Mouse (Mus musculus): ENCODE measurements at regions not wholly inside any gene's neighbourhood (a gene's known extent, or its start where the extent isn't known, plus 50 kb on each side); places are given as distances from the start of the nearest gene placed in this dataset.

- Histone ChIP-seq H3K36me3 (no peaks in the 10 kb centered on the region), H3K4me2 (no peak overlapping the region)
- no peak for ATAC-seq (ENCODE audit: low FRiP score, low read depth)
These were observed 156.6 kb upstream of the Tex13c2 start for GRCm38 (mm10) chrX:42332906-42333305.

DNA sequence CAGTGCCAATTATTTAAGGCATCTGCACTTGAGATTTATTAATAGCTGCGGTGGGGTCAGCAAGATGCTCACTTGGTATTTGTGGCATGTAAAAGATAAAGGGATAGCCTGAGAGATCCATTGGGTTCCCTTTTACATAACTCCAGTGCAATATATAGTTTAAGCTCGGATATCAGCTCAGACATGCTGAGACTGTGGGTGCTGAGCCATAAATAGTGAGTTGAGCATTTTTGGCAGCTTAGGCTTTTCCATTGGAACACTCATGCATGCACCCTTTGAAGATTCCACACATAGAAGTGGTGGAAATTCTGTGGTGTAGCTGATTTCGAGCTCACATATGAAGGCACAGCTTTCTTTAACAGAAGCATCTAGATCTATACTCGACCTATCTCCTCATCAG, 155.9 kb upstream of the Tex13c2 start:
- no peaks in the 10 kb centered on the region for H3K9me3 ChIP-seq
- H3K4me2 ChIP-seq = no peak overlapping the region
- no peak for ATAC-seq (ENCODE audit: low FRiP score, low read depth)
- WGBS = 66% methylated on average over 4 of the region's 4 CpGs
- no peaks in the 10 kb centered on the region for H3K36me3 ChIP-seq
- H3K4me1 ChIP-seq (replicated peaks) = no peaks in the 10 kb centered on the region
- no peaks in the 10 kb centered on the region for H3K27me3 ChIP-seq
- no peak overlapping the region for H3K27ac ChIP-seq (replicated peaks)
- H3K9ac ChIP-seq = no peak overlapping the region
- H3K4me3 ChIP-seq = no peak overlapping the region

More at GRCm38 (mm10) chrX:42332906-42333305, 156.6 kb upstream of the Tex13c2 start:
- no peak overlapping the region for H3K4me3 ChIP-seq
- H3K9me3 ChIP-seq = no peaks in the 10 kb centered on the region
- H3K4me1 ChIP-seq (replicated peaks) = no peaks in the 10 kb centered on the region
- no peak overlapping the region for H3K9ac ChIP-seq
- H3K27ac ChIP-seq (replicated peaks) = no peak overlapping the region
- WGBS = 87% methylated on average over 7 of the region's 7 CpGs
- H3K27me3 ChIP-seq = no peaks in the 10 kb centered on the region

- Histone ChIP-seq H3K27ac (replicated peaks) (no peak overlapping the region), H3K36me3 (no peaks in the 10 kb centered on the region), H3K9ac (no peak overlapping the region), H3K4me1 (replicated peaks) (no peaks in the 10 kb centered on the region), H3K4me2 (no peak overlapping the region), H3K4me3 (no peak overlapping the region), H3K9me3 (no peaks in the 10 kb centered on the region), H3K27me3 (no peaks in the 10 kb centered on the region)
- WGBS = 85% methylated on average over 2 of the region's 2 CpGs
- no peak for ATAC-seq (ENCODE audit: low FRiP score, low read depth)
These were observed 154.7 kb upstream of the Tex13c2 start for GRCm38 (mm10) chrX:42334794-42335193.

GRCm38 (mm10) chrX:42336772-42337171, 152.7 kb upstream of the Tex13c2 start:
- H3K4me2 ChIP-seq = no peak overlapping the region
- H3K9ac ChIP-seq = no peak overlapping the region
- ATAC-seq (ENCODE audit: low FRiP score, low read depth) = no peak
- H3K4me3 ChIP-seq = no peak overlapping the region
- no peaks in the 10 kb centered on the region for H3K9me3 ChIP-seq
- no peaks in the 10 kb centered on the region for H3K4me1 ChIP-seq (replicated peaks)
- H3K27me3 ChIP-seq = no peaks in the 10 kb centered on the region
- WGBS = 76% methylated on average over 3 of the region's 3 CpGs
- no peaks in the 10 kb centered on the region for H3K36me3 ChIP-seq
- no peak overlapping the region for H3K27ac ChIP-seq (replicated peaks)

DNA sequence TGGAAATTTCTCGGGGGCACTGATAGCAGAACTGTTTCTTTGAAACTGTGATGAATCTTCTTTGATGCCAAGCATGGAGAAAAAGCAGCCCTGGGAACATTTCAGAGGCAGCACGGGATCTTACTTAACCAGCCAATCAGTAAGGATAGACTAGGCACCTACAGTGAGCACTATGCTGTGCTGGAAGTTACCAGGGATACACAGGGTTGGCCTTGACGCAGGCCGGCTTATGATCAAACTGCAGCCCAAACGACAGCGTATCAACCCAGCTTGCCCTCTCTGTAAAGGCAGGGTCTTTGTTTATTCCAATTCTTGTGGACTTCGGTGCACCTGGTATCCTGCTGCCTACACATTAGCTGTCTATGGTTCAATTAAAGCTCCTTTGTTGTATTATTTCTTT, 147.1 kb upstream of the Tex13c2 start:
- Histone ChIP-seq H3K4me2 (no peak overlapping the region), H3K9ac (no peak overlapping the region), H3K36me3 (no peaks in the 10 kb centered on the region), H3K4me1 (replicated peaks) (peaks cover 10% of the 10 kb centered on the region), H3K4me3 (no peak overlapping the region), H3K27ac (replicated peaks) (no peak overlapping the region), H3K9me3 (no peaks in the 10 kb centered on the region), H3K27me3 (no peaks in the 10 kb centered on the region)
- WGBS = 34% methylated on average over 7 of the region's 7 CpGs
- ATAC-seq (ENCODE audit: low FRiP score, low read depth) = no peak

- no peaks in the 10 kb centered on the region for H3K9me3 ChIP-seq
- peak overlapping the region; percentile 33 for H3K4me2 ChIP-seq
- WGBS = 20% methylated on average over 16 of the region's 16 CpGs
- no peaks in the 10 kb centered on the region for H3K27me3 ChIP-seq
- H3K4me1 ChIP-seq (replicated peaks) = peaks cover 10% of the 10 kb centered on the region
- H3K9ac ChIP-seq = no peak overlapping the region
- H3K27ac ChIP-seq (replicated peaks) = peak overlapping the region; percentile 67
- no peaks in the 10 kb centered on the region for H3K36me3 ChIP-seq
- peak; percentile 71 for ATAC-seq (ENCODE audit: low FRiP score, low read depth)
- H3K4me3 ChIP-seq = no peak overlapping the region
These were observed 146.3 kb upstream of the Tex13c2 start for GRCm38 (mm10) chrX:42342951-42343879.

DNA sequence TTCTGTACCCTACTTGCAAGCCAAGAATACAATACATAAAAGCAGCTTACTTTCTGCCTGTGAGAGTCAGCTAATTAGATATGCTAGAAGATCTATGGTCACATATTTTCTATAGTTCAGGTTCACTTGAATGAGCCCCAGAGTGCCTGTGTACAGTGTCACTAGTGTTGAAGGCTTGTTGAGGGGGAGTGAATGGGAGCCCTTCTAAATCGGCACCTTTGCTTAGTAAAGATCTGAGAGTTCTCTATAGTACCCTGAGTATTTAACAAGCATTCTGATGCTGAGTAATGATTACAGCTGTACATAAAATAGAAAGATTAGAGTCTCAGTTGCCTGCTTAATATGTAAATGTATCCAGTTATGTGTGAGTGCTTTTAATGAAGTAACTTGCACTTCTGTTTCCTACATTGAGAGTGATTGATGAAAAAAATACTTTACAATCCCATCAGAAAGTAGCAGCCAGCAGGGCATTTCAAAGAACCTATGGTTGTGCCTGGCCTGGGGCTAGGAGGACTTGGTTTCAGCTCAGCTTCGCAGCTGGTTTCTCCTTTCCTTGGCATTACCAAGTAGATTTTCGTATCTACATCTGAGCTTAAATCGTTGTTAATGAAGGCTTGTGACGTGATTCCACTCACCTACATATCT, 136.8 kb upstream of the Tex13c2 start:
- ATAC-seq (ENCODE audit: low FRiP score, low read depth) = no peak
- 46% methylated on average over 5 of the region's 5 CpGs for WGBS
- Histone ChIP-seq H3K4me1 (replicated peaks) (no peaks in the 10 kb centered on the region), H3K36me3 (no peaks in the 10 kb centered on the region), H3K9ac (no peak overlapping the region), H3K4me3 (no peak overlapping the region), H3K27ac (replicated peaks) (no peak overlapping the region), H3K9me3 (no peaks in the 10 kb centered on the region), H3K4me2 (no peak overlapping the region), H3K27me3 (no peaks in the 10 kb centered on the region)

DNA sequence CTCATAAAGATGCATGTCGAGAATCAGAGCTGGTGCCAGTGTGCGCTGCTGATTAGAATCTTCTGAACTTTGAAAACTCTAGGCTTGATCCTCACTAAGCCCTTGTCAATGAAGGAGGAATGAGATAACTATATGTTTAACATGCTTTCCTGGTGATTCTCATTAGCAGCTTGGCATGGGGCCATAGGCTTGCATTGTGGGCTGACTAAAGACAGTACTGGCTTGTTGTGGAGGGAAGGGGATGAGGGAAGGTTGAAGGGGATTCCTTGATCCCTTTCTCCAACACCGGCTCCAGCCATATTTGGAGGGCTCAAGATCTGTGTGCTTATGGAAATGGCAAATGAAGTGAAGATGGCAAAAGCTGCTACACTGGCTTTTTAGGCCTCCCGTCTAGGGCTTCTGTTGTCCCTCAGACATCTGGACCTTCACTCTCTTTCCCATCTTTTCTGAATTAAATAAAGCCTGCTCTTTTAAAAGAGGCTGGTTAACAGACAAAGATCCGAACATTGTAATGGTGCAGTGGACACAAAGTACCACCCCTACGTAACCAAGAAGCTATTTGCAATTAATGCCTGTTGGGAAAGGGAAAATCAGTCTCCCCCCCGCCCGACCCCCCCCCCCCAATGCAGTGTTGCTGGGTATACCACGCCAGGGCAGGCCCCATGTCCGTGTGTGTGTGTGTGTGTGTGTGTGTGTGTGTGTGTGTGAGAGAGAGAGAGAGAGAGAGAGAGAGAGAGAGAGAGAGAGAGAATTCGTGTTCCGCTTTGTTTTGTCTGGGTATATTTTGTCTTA, 129.9 kb upstream of the Tex13c2 start:
- Histone ChIP-seq H3K36me3 (no peaks in the 10 kb centered on the region), H3K9me3 (no peaks in the 10 kb centered on the region), H3K4me1 (replicated peaks) (peaks cover 3% of the 10 kb centered on the region; the same call in 1 of the 2 replicates), H3K27me3 (no peaks in the 10 kb centered on the region), H3K9ac (no peak overlapping the region), H3K27ac (replicated peaks) (peak overlapping the region; percentile 25; the same call in 1 of the 2 replicates), H3K4me3 (no peak overlapping the region), H3K4me2 (peak overlapping the region; percentile 51)
- WGBS = 30% methylated on average over 11 of the region's 12 CpGs
- ATAC-seq (ENCODE audit: low FRiP score, low read depth) = no peak

DNA sequence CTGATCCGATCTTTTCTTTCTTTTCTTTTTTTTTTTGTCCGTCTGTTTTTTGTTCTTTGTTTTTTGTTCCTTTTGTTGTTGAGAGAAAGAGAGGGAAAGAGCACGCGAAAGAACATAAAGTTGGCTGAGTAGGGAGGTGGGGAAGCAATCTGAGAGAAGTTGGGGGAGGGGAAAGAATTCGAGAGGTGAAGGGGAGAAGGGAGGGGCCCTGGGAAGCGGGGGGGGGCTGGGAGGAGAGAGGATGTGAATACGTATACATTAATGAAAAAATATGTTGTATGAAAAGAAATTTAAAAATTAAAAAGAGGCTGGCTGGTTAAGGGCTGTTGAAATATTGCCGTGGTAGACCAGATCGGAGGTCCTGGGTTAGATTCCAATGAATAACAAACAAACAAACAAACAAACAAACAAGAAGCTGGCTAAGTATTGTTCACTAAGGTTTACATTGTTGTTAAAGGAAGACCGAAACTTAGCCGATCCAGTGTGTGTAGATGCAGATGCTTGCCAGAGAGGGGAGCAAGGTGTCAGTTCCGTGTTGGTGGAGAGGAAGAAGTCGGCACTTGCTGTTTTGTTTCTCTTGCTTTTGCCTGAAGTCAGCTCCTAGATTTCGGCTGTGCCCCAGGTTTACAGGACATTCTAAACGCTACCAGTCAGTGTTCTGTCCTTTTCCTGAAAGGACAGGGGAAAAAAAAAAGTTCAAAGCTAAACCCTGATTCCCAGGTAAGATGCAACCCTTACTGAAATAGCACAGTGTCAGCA, 129.1 kb upstream of the Tex13c2 start:
- Histone ChIP-seq H3K9me3 (no peaks in the 10 kb centered on the region), H3K4me3 (peak overlapping the region; percentile 28), H3K36me3 (no peaks in the 10 kb centered on the region), H3K9ac (0 out of 2 replicates have a peak overlapping the region, but pooled peaks have one; percentile 5), H3K27ac (replicated peaks) (peak overlapping the region; percentile 78), H3K4me1 (replicated peaks) (peaks cover 3% of the 10 kb centered on the region; the same call in 1 of the 2 replicates), H3K27me3 (no peaks in the 10 kb centered on the region), H3K4me2 (peak overlapping the region; percentile 51)
- 19% methylated on average over 15 of the region's 15 CpGs for WGBS
- 0 out of 2 replicates have a peak, but pooled peaks have one; percentile 23 for ATAC-seq (ENCODE audit: low FRiP score, low read depth)

- Histone ChIP-seq H3K36me3 (no peaks in the 10 kb centered on the region), H3K4me2 (peak overlapping the region; percentile 51), H3K27ac (replicated peaks) (peak overlapping the region; percentile 78), H3K4me1 (replicated peaks) (peaks cover 3% of the 10 kb centered on the region; the same call in 1 of the 2 replicates), H3K27me3 (no peaks in the 10 kb centered on the region), H3K4me3 (peak overlapping the region; percentile 28; the same call in 1 of the 2 replicates), H3K9me3 (no peaks in the 10 kb centered on the region), H3K9ac (no peak overlapping the region)
- WGBS = 29% methylated on average over 6 of the region's 6 CpGs
- ATAC-seq (ENCODE audit: low FRiP score, low read depth) = no peak
These were observed 128.5 kb upstream of the Tex13c2 start for GRCm38 (mm10) chrX:42360973-42361372.

- Histone ChIP-seq H3K4me3 (no peak overlapping the region), H3K4me2 (peak overlapping the region; percentile 51), H3K36me3 (no peaks in the 10 kb centered on the region), H3K27me3 (no peaks in the 10 kb centered on the region), H3K9me3 (no peaks in the 10 kb centered on the region), H3K9ac (no peak overlapping the region), H3K27ac (replicated peaks) (peak overlapping the region; percentile 78), H3K4me1 (replicated peaks) (peaks cover 3% of the 10 kb centered on the region; the same call in 1 of the 2 replicates)
- ATAC-seq (ENCODE audit: low FRiP score, low read depth) = peak; percentile 86
- 17% methylated on average over 15 of the region's 15 CpGs for WGBS
These were observed 128.0 kb upstream of the Tex13c2 start for GRCm38 (mm10) chrX:42361400-42362028.
